Mouse (Mus musculus) lung, adult 2 months (tissue): ENCODE results near the gene Fam234b. TPM values are rescaled to one million over a fixed set of nuclear protein-coding genes. Genes with fewer than 3 reads are reported as not detected.

Experiments
- DNase-seq: peaks from one replicate; pipeline ENCODE4 v3.0.0; 2022
- H3K4me1 ChIP-seq: fragments of 200-500 bp; 2 replicates; pipeline ENCODE4 v1.6.1; 2011; ENCODE audit warnings: low read length; ENCODE audit not compliant: control insufficient read depth, insufficient read depth
- H3K4me3 ChIP-seq: fragments of 200-500 bp; replicated peaks from 2 replicates; pipeline ENCODE3; 2011; ENCODE audit warnings: low read depth, mild to moderate bottlenecking, control low read depth, low read length; ENCODE audit errors: extremely low read depth
- CTCF ChIP-seq: fragments of 200-500 bp; IDR thresholded peaks from 2 replicates; pipeline ENCODE4 v1.5.1; 2011; ENCODE audit warnings: mild to moderate bottlenecking, low read length, control low read depth; ENCODE audit not compliant: insufficient read depth
- POLR2A ChIP-seq: fragments of 200-500 bp; IDR thresholded peaks from 2 replicates; pipeline ENCODE4 v1.6.1; 2011; ENCODE audit warnings: low read depth, mild to moderate bottlenecking, control low read depth, low read length, borderline replicate concordance; ENCODE audit errors: extremely low read depth
- WGBS: fragments of 180-500 bp; shearing (Covaris S2); methylation state at CpG from one replicate; pipeline ENCODE4 v1.1.7; 2018; 5-methylcytosine and 5-hydroxymethylcytosine counted together
- polyA plus RNA-seq: library from polyadenylated mRNA; depleted of rRNA; stranded (reverse); fragments of >200 nt; gene quantifications from 2 replicates; pipeline ENCODE4 v1.2.3, GENCODE M21; 2012

Gene Fam234b
- polyA plus RNA-seq, 1 experiment, result 9.2 TPM

DNA sequence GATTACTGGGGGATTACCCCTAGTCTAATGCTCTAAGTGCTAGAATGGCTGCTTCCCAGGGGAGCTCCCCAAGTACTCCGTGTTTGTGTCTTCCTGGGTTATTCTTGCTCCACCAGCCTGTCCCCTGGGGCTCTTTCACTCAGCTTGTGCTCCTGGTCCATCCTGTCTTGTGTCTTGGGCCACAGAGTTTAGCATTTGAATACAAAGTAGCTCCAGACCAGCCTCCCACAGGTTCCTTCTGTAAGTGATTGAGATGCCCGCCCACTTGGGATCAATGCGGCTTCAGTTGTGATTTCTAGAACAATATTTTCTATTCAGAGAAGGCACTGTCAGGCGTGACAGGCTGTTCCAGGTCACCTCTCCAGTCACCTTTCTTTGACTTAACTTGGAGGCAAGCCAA is 4.0 kb upstream of the Fam234b start:
- no peak for DNase-seq
- peaks cover 3% of the 10 kb centered on the region; the same call in 1 of the 2 replicates for H3K4me1 ChIP-seq
- H3K4me3 ChIP-seq, result no peak overlapping the region
- no peak for TF ChIP-seq CTCF
- no peak for TF ChIP-seq POLR2A
- WGBS, result 60% methylated on average over 4 of the region's 4 CpGs

DNA sequence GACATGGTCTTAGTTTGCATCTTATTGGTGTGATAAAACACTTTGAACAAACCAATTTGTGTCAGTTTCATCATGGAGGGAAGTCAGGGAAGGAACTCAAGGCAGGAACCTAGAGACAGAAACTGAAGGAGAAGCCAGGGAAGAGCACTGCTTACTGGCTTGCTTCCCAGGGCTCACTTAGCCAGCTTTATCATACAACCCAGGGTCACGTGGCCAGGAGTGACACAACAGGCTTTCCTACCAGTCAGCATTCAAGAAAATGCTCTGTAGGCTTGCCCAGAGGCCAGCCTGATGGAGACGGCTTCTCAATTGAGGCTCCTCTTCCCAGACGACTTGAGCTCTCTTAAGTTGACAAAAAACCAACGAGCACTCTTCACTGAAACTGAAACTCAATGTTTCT is 2.9 kb upstream of the Fam234b start:
- 68% methylated on average over 4 of the region's 4 CpGs for WGBS
- no peak for DNase-seq
- no peak for TF ChIP-seq POLR2A
- no peak for TF ChIP-seq CTCF

DNA sequence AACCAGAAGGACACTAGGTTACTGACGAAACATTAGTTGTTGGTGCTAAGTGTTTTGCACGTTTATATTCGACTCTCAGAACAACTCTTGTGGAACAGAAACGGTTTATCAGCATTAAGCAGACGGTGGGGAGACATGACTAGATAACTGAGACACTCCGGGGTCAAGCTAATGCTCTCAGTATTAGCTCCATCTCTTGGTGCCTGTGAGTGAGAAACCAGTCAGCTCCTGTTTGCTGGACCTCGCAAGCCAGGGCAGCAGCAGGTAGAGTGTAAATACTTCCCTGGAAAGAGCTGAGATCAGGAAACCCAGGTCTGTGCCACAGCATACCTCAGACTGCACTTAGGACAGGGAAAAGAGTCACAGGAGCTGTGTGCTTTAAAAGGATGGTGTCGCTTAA is 1.1 kb upstream of the Fam234b start:
- Histone ChIP-seq H3K4me1 (peaks cover 3% of the 10 kb centered on the region; the same call in 1 of the 2 replicates), H3K4me3 (no peak overlapping the region)
- no peak for DNase-seq
- TF ChIP-seq POLR2A (no peak), CTCF (no peak)
- 59% methylated on average over 8 of the region's 8 CpGs for WGBS

More for the DNA sequence above, 2.9 kb upstream of the Fam234b start:
- Histone ChIP-seq H3K4me3 (no peak overlapping the region), H3K4me1 (peaks cover 3% of the 10 kb centered on the region; the same call in 1 of the 2 replicates)

DNA sequence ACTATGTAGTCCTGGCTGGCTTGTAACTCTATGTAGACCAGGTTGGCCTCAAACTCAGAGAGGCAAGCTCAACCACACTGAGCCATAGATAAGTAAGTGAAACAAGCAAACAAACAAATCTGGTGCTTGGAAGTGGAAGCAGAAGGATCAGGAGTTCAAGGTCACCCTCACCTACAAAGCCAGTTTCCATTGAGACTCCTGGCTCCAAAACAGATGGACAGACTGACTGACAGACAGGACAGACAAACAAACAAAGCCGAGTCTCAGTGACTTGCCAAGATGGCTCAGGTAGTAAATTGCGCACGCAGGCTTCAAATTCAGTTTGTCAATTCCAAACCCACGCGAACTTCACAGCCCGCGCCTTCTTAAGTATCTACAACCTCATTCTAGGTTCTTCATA is 331 bp upstream of the Fam234b start:
- Histone ChIP-seq H3K4me3 (peak overlapping the region; percentile 94), H3K4me1 (peaks cover 3% of the 10 kb centered on the region; the same call in 1 of the 2 replicates)
- no peak for DNase-seq
- 10% methylated on average over 7 of the region's 7 CpGs for WGBS
- TF ChIP-seq POLR2A, result no peak
- no peak for TF ChIP-seq CTCF

DNA sequence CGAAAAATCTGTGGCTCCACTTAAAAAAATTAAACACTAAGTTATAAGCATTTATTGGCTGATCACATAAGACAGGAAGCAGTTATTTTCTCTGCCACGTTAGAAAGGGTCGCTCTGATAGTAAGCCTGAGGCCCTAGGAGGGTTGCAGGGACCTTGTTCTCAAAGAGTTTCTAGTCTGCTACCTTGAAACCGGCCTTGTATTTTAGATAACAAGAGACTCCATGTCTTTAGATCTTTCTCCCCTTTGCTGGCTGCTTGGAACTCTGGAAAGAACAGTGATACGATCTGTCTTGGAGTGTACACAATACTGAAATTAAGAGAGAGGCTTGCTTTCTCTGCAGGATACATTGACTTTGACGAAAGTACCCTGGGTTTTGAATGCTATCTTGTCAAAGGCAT is 949 bp downstream of the Fam234b start:
- 53% methylated on average over 6 of the region's 6 CpGs for WGBS
- no peak overlapping the region for H3K4me3 ChIP-seq
- peaks cover 3% of the 10 kb centered on the region; the same call in 1 of the 2 replicates for H3K4me1 ChIP-seq
- TF ChIP-seq CTCF, result no peak
- no peak for TF ChIP-seq POLR2A
- DNase-seq, result no peak

DNA sequence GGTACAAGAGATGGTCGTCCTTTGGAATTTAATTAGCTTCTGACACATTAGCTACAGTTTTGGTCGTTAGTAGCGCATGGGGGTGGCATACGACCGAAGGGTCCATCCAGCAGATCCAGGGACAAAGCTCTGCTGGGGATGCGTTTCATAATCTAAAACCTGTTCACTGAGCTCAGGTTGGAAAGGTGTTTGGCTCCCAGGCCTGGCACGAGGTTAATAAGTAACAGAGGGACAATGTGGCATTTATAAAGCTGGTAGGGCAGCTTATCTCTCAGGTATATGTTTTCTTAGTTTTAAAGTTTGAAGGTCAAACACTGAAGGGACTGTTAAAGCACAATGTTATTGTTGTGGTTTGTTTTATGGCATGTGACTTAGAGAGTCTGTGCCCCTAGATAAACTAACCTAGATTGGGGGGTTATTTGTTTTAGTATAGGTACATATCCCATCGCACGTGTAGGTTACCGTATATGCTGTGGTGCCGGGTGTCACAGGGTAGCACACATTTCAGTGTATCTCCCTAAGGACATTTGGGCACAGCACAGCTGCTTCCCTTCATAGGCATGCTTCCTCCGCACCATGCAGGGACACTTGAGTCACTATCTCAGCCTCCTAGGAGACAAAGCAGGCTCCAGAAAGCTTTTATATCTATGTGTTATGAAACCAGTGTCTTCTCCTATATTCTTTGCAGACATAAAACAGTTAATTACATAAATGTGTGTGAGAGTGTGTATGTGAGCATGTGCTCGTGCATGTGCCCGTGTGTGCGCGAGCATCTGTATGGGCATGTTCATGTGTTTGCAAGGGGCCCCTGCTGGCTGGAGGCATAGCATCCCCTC is 2.6 kb downstream of the Fam234b start:
- DNase-seq, result no peak
- Histone ChIP-seq H3K4me1 (peaks cover 3% of the 10 kb centered on the region; the same call in 1 of the 2 replicates), H3K4me3 (no peak overlapping the region)
- 72% methylated on average over 16 of the region's 16 CpGs for WGBS
- TF ChIP-seq CTCF (no peak), POLR2A (no peak)

DNA sequence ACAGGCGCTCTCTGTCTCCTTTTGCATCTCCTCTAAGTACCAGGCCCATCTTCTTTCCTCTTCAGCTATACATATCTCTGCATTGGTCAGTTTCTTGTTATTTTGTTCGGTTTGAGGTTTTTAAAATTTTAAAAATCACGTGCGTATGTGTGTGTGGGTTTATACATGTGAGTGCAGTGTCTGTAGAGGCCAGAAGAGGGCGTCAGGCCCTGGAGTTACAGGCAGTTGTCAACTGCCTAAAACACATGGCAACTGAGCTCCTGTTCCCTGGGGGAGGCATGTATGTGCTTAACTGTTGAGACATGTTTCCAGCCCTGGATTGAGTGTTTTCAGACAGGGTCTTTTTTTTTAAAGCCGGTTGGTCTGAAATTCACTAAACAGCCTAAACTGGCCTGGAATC is 4.9 kb downstream of the Fam234b start:
- TF ChIP-seq CTCF (no peak), POLR2A (no peak)

DNA sequence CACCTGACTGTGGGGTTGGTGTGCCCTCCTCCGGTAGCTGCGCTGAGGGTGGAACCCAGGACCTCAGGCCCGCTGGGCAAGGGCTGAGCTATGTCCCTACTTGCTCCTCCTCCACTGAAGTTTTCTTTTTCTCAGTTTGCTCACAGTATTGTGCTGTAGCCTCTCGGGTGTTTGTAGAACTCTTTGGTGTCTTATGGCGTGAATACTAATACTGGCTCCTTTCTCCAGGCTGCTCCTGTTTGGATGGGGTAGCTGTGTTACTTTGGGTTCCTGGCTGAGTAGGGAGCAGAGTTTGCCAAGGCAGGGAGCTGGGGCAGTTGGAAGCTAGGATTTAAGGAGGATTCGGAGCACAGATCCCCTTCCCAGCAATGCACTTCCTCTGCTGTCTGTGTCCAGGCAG is 6.0 kb downstream of the Fam234b start:
- TF ChIP-seq POLR2A (no peak), CTCF (no peak)
- 78% methylated on average over 6 of the region's 6 CpGs for WGBS
- DNase-seq, result no peak
- H3K4me1 ChIP-seq, result no peaks in the 10 kb centered on the region
- no peak overlapping the region for H3K4me3 ChIP-seq

More for the DNA sequence above, 4.9 kb downstream of the Fam234b start:
- no peak for DNase-seq
- WGBS, result 90% methylated on average over 6 of the region's 6 CpGs
- no peak overlapping the region for H3K4me3 ChIP-seq
- peaks cover under 1% of the 10 kb centered on the region; the same call in 1 of the 2 replicates for H3K4me1 ChIP-seq

DNA sequence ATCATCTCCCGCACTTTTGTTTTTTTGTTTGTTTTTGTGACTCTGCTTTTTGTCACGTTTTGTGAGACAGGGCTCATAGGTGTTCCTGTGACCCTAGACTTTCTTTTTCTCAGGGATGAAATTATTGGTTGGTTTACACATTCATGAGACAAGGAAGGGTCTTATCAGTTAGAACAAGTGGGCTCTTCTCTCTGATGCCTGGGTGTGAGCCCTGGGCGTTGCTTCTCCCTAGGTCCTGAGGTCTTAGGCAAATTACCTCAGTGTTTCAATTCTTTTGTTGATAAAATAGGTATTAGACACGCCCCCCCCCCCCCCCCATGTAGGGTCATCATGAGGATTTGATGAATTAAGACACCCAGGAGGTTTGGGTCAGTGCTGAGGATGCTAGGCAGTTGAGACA is 7.1 kb downstream of the Fam234b start:
- Histone ChIP-seq H3K4me1 (no peaks in the 10 kb centered on the region), H3K4me3 (no peak overlapping the region)
- DNase-seq, result no peak
- TF ChIP-seq CTCF, result no peak
- no peak for TF ChIP-seq POLR2A
- 71% methylated on average over 4 of the region's 4 CpGs for WGBS

DNA sequence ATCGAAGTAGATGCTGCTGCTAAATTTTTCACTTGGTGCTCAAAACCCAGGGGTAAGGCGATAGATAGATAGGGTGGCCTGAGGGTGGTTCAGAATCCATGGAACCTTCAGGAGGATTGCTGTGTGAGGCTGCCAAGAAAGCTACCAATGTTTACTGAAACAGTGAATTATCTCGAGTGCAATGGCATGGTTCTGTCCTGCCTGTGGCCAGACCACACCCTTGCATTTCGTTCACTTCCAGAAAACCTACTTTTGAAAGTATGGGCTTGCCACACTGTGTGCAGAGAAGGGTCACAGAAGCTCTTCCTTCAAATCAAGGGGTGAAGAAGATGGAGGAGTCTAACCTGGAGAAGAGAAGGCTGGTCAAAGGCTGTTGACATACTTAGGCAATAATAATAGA is 8.0 kb downstream of the Fam234b start:
- DNase-seq, result no peak
- TF ChIP-seq POLR2A (no peak), CTCF (no peak)
- Histone ChIP-seq H3K4me3 (no peak overlapping the region), H3K4me1 (no peaks in the 10 kb centered on the region)
- WGBS, result 61% methylated on average over 4 of the region's 4 CpGs
